Mouse (Mus musculus): ENCODE data around the gene Prune2. TPM values are rescaled to one million over a fixed set of nuclear protein-coding genes. Genes with fewer than 3 reads are reported as not detected.

Gene Prune2
- polyA plus RNA-seq, 1 experiment from 2014 or later = 1.7 TPM

- 88% methylated on average over 9 of the region's 9 CpGs for WGBS
- H3K27ac ChIP-seq = no peak overlapping the region
- no peak for DNase-seq (ENCODE audit: low spot score)
- H3K36me3 ChIP-seq = no peaks in the 10 kb centered on the region
- no peaks in the 10 kb centered on the region for H3K4me1 ChIP-seq (replicated peaks)
- H3K27me3 ChIP-seq (ENCODE audit: insufficient read depth, poor library complexity, severe bottlenecking) = no peaks in the 10 kb centered on the region
- no peaks in the 10 kb centered on the region for H3K9me3 ChIP-seq
- no peak overlapping the region for H3K4me3 ChIP-seq
Observed at GRCm38 (mm10) chr19:17264481-17265196, 308.7 kb downstream of the Prune2 start.

GRCm38 (mm10) chr19:17268669-17269068, 312.8 kb downstream of the Prune2 start:
- no peak for DNase-seq (ENCODE audit: low spot score)
- WGBS = 86% methylated on average over 4 of the region's 4 CpGs

DNA sequence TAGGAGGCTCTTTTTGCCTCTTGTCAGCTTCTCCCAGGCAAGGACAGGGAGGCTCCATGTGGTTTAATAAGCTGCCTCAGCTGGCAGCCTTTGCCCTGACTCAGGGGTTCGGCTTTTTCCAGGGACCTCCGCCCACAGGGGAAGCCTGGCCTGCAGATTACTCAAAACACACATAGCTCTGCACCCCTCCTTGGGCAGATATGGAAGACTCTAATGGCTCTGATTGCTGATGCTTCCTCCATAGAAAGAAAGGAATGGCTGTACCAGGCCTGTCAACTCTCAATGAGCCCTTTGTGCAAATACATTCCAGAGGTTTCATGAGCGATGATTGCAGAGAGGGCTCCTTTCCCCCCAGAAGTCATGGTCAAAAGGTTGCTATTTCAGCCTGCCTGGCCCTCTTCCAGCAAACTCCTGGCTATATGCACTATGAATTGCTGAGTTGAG, 315.3 kb downstream of the Prune2 start:
- DNase-seq (ENCODE audit: low spot score) = peak; percentile 53
- H3K27me3 ChIP-seq (ENCODE audit: insufficient read depth, poor library complexity, severe bottlenecking) = no peaks in the 10 kb centered on the region
- H3K36me3 ChIP-seq = no peaks in the 10 kb centered on the region
- H3K4me3 ChIP-seq = no peak overlapping the region
- WGBS = 15% methylated on average over 3 of the region's 3 CpGs
- H3K27ac ChIP-seq = peak overlapping the region; percentile 80
- H3K4me1 ChIP-seq (replicated peaks) = peaks cover 11% of the 10 kb centered on the region
- H3K9me3 ChIP-seq = no peaks in the 10 kb centered on the region

More at GRCm38 (mm10) chr19:17268669-17269068, 312.8 kb downstream of the Prune2 start:
- no peaks in the 10 kb centered on the region for H3K36me3 ChIP-seq
- no peak overlapping the region for H3K27ac ChIP-seq
- no peaks in the 10 kb centered on the region for H3K9me3 ChIP-seq
- H3K27me3 ChIP-seq (ENCODE audit: insufficient read depth, poor library complexity, severe bottlenecking) = no peaks in the 10 kb centered on the region
- H3K4me1 ChIP-seq (replicated peaks) = peaks cover 11% of the 10 kb centered on the region
- no peak overlapping the region for H3K4me3 ChIP-seq

GRCm38 (mm10) chr19:17272988-17273387, 317.1 kb downstream of the Prune2 start:
- WGBS = 95% methylated on average over 2 of the region's 2 CpGs
- no peaks in the 10 kb centered on the region for H3K9me3 ChIP-seq
- H3K4me1 ChIP-seq (replicated peaks) = peaks cover 11% of the 10 kb centered on the region
- no peaks in the 10 kb centered on the region for H3K27me3 ChIP-seq (ENCODE audit: insufficient read depth, poor library complexity, severe bottlenecking)
- H3K27ac ChIP-seq = no peak overlapping the region
- DNase-seq (ENCODE audit: low spot score) = no peak
- no peaks in the 10 kb centered on the region for H3K36me3 ChIP-seq
- no peak overlapping the region for H3K4me3 ChIP-seq

Other genes starting within 250 kb of the Prune2 start
- 7.5 and 9.6 TPM in 2 replicates for gene Vps13a, start 175.2 kb upstream of the Prune2 start, polyA plus RNA-seq (2016; fragmentation: Nextera tagmentation; extraction: Ambion mirVana)
- gene Foxb2, start 82.3 kb upstream of the Prune2 start, polyA plus RNA-seq (2016; fragmentation: Nextera tagmentation; extraction: Ambion mirVana) = 0.26 and 0.29 TPM in 2 replicates